Mouse (Mus musculus) testis, postnatal 14 days (tissue): Measurements from ENCODE around the gene Lif.
A peak's percentile ranks its signal among the peaks of the same experiment; 100 is the strongest.

ENCODE experiments used
- DNase-seq: peaks from one replicate; pipeline ENCODE4 v3.0.0; 2021; ENCODE audit warnings: low spot score

Gene Lif

GRCm38 (mm10) chr11:4262847-4263246, 5.5 kb downstream of the Lif start:
- DNase-seq, result no peak

- DNase-seq, result no peak
Observed at GRCm38 (mm10) chr11:4263296-4263695, 5.9 kb downstream of the Lif start.

GRCm38 (mm10) chr11:4264066-4264465, 6.7 kb downstream of the Lif start:
- peak; percentile 45 for DNase-seq

GRCm38 (mm10) chr11:4266271-4267201, 9.2 kb downstream of the Lif start:
- no peak for DNase-seq

- DNase-seq, result no peak
Observed at GRCm38 (mm10) chr11:4267202-4267578, 9.8 kb downstream of the Lif start.

GRCm38 (mm10) chr11:4268500-4268899, 11.1 kb downstream of the Lif start:
- DNase-seq, result no peak

GRCm38 (mm10) chr11:4270744-4271459, 13.5 kb downstream of the Lif start:
- DNase-seq, result peak; percentile 73

GRCm38 (mm10) chr11:4271544-4271943, 14.2 kb downstream of the Lif start:
- no peak for DNase-seq

GRCm38 (mm10) chr11:4276411-4276861, 19.1 kb downstream of the Lif start:
- no peak for DNase-seq

GRCm38 (mm10) chr11:4279909-4280308, 22.6 kb downstream of the Lif start:
- DNase-seq, result no peak

GRCm38 (mm10) chr11:4281852-4282251, 24.5 kb downstream of the Lif start:
- DNase-seq, result no peak

GRCm38 (mm10) chr11:4283627-4284026, 26.3 kb downstream of the Lif start:
- DNase-seq, result no peak

GRCm38 (mm10) chr11:4289280-4289679, 31.9 kb downstream of the Lif start:
- no peak for DNase-seq

- no peak for DNase-seq
Observed at GRCm38 (mm10) chr11:4291639-4292038, 34.3 kb downstream of the Lif start.

- no peak for DNase-seq
Observed at GRCm38 (mm10) chr11:4292224-4292887, 35.0 kb downstream of the Lif start.

GRCm38 (mm10) chr11:4292888-4293247, 35.5 kb downstream of the Lif start:
- DNase-seq, result no peak

- DNase-seq, result no peak
Observed at GRCm38 (mm10) chr11:4293481-4293880, 36.1 kb downstream of the Lif start.

- no peak for DNase-seq
Observed at GRCm38 (mm10) chr11:4294047-4294446, 36.7 kb downstream of the Lif start.

- peak; percentile 82 for DNase-seq
Observed at GRCm38 (mm10) chr11:4294495-4295351, 37.4 kb downstream of the Lif start.

GRCm38 (mm10) chr11:4296610-4297275, 39.4 kb downstream of the Lif start:
- DNase-seq, result no peak

- no peak for DNase-seq
Observed at GRCm38 (mm10) chr11:4297753-4298152, 40.4 kb downstream of the Lif start.
